Mouse (Mus musculus): Measurements from ENCODE around the gene Ttc24.

GRCm38 (mm10) chr3:88125195-88125594 lies 47.1 kb upstream of the Ttc24 start:
- TF ChIP-seq EP300 (IDR thresholded peaks at IDR 0.05; ENCODE audit: low read depth) (no peak), CTCF (IDR thresholded peaks at IDR 0.05; ENCODE audit: low read depth) (no peak)

Measured in liver, embryonic 14.5 days (tissue).